Mouse (Mus musculus) embryo, embryonic 9.5 days (tissue): ENCODE measurements around the gene Mdm2.

ENCODE experiments used
- DNase-seq: peaks from one replicate; pipeline ENCODE4 v3.0.0-alpha.2; 2017; ENCODE audit errors: extremely low spot score

The Mdm2 gene

DNA sequence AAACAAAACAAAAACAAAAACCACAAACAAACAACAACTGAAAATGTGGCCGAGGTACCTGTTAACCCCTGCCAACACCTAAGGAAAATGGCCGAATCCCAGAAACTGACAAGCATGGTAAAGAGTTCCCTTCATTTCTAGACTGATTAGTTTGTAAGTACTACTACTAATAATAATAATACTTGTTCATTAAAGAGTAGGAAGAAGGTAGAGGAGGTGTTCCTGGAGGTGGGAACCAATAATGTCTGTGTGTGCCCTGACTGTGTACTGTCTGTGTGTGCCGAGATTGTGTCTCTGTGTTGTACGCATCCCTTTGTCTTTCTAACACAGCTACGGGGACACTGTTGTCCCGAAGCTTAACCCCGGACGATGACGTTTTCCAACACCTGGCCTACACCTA is 39.3 kb downstream of the Mdm2 start:
- DNase-seq = no peak

DNA sequence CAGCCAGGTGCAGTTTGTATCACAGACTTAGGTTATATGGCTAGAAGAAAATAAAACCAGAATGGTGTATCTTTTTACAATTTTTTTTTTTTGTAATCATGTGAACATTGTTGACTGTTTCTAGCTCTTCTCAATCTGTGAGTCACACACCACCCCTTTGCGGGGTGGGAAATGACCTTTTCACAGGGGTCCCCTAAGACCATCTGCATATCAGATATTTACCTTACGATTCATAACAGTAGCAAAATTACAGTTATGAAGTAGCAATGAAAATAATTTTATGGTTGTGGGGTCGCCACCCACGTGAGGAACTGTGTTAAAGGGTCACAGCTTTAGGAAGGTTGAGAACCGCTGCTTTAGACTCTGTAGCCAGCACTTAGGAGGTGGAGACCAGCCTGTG is 39.8 kb downstream of the Mdm2 start:
- no peak for DNase-seq

DNA sequence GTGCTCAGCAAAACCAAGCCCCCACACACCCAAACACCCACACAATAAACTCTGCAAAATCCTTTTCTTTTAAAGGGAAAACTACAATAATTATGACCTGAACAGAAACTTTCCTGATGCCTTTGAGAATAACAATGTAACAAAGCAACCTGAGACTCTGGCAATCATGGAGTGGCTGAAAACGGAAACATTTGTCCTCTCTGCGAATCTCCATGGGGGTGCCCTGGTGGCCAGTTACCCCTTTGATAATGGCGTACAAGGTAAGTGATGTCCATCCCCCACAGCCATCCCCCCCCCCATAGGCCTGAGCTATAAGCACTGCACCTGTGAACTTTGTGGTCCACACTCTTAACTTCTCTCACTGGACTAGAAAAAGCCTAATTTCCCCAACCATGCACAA is 40.5 kb downstream of the Mdm2 start:
- DNase-seq = no peak

DNA sequence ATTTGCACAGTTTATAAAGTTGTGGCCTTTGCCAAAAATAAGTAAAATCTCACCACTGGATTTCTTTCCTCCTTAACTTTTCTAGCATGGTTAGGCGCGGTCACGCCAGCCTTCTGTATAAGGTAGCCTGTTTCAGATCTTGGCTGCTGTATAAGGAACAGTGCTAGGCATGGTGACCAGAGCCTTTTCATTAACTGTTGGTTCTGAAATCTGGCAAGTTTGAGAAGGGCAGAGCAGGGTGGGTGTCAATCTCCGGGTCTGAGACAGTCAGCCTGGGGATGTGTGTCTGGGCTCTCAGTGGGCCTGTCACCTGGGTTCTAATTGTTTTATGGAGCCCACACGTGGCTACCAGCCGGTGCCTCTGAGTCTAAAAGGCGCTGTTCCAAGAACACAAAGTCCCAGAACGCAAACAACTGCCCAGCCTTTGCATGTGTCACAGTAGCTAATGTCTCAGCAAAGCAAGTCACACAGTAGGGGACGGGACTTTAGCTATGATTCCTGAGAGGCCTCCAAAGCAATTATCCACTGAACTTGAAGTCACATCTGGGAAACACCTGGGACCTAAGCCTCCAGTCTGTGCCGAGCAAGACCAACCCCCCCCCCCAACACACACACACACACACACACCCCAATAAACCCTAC is 41.0 kb downstream of the Mdm2 start:
- DNase-seq = no peak

DNA sequence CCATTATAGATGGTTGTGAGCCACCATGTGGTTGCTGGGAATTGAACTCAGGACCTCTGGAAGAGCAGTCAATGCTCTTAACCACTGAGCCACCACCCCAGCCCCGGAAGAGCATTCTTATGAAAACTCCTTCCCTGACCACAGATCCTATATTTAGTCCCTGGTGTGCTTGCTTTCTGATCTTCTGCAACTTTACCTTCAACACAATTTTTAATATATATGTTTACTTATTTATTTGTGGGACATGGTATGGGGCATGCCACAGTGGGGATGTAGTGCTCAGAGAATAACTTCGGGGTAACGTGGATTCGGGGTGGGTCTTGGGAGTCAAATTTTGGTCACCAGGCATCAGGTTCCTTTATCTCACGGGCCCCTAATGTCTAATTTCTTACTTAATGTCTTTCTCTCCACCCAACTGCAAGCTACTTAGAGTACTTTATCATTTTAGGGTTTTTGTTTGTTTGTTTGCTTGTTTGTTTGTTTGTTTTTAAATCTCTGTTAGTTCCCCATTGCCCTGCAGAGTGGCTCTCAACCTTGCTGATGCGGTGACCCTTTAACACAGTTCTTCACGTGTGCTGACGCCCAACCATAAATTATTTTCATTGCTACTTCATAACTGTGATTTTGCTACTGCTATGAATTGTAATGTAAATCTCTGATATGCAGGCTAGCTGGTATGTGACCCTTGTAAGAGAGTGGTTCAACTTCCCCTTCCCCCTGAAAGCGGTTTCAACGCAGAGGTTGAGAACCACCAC is 41.8 kb downstream of the Mdm2 start:
- no peak for DNase-seq

DNA sequence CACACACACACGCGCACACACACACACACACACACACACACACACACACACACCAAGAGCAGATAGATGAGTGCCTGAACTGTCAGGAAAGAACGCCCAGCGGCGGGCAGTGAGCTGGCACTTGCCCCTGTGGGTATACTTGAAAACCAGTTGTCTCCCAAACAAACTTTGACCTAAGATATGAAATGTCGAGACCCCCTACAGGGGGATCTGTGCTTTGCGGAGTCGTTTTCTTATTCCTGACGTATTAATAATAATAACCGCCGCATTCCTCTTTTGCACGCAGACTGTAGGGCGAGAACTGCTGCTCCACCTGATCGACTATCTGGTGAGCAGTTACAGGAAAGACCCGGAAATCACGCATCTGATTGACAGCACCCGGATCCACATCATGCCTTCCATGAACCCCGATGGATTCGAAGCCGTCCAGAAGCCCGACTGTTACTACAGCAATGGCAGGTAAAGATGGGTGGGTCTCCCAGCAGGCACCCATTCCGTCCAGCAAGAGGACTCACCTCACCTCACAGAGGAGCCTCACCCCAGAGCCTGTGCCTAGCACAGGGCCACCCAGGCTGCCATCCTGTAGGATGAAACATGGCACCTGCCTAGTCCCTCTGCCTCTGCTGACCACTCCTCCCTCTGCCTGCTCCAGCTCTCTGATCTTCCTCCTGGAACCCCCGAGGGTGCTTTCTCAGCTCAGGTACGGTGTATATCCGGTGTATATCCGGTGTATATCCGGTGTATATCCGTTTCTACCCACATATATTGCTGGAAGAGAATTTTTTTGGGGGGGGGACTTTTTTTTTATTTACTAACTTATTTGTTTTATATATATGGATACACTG is 42.7 kb downstream of the Mdm2 start:
- DNase-seq = no peak

DNA sequence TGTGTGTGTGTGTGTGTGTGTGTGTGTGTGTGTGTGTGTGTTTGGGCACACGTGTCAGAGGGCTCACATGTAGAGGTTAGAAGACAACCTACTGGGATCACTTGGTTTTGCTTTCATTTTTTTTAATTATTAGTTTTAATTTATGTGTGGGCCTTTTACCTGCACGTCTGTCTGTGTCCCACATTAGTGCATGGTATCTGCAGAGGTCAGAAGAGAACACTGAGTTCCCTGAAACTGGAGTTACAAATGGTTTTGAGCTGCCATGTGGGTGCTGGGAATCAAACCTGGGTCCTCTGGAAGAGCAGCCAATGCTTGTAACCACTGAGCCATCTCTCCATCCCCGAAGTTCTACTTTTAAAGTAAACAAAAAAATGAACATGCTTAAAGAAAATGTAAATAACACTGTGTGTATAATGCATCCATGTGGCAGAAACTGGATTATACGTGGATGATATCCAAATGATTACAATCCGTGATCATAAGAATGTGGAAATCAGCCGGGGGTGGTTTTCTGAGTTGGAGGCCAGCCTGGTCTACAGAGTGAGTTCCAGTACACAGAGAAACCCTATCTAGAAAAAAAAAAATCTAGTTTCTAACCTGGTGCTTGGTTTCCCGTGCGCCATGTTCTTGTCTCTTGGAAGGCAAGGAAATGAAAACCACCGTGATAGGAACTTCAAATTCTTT is 43.5 kb downstream of the Mdm2 start:
- DNase-seq = no peak

DNA sequence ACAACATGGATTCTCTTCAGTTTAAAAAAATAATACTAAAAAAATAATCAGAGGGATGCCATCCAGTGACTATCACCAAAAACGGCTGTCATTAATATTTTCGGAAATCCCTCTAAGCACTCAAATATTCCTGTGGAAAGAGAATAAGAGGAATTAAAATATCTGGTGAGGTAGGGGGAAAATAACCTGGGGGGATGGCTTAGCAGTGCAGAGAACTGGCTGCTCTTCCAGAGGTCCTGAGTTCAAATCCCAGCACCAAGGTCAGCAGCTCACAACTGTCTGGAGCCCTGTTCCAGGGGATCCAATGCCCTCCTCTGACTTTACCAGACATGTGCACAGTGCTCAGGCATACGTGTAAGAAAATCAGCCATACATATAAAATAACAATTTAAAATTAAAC is 44.2 kb downstream of the Mdm2 start:
- no peak for DNase-seq

DNA sequence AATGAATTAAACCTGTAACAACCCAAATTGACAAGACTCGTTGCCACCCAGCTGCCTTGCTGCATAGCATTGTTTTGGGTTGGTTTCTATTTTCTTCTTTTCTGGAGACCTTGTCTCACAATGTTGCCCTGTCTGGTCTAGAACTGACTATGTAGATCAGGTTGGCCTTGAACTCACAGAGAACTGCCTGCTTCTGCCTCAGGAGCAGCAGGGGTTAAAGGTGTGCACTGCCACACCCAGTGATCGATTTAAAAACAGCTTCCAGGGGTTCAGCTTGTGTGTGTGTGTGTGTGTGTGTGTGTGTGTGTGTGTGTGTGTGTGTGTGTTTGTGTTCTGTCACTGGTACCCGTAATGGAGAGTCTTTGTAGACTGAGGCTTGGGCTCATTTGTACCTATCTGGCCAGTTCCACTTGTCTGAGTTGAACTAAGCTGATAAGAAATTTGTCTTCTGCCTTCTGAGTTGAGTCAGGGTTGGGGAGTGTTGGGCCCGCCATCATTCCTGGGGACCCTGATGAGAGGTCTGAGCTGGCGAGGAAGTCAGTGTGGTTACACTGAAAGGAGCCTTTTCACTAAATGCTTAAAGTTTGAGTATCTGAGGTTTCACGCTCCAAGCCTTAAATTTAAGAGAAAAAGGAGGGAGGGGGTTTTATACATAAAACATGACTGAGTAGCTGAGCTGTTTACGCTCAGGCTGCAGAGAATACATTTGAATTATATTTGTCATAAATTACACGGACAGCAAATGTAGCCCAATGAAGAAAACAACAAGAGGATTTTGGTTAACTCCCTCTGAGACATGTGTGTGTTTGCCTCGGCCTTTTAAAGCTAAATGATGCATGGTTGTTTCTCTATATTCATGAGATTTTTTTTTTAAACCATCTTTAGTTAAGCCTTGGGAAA is 44.9 kb downstream of the Mdm2 start:
- DNase-seq = no peak

DNA sequence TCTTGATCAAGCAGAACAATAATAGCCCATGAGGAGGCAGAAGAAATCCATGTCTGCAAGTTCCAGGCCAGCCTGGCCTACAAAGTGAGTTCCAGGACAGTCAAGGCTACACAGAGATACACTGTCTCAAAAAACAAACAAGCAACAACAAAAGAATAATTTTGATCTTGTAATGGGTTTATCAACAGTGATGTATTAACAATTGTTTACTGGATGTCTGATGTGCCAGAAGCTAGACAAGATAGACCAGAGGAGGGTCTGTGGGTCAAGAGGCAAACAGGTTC is 45.7 kb downstream of the Mdm2 start:
- DNase-seq = no peak

DNA sequence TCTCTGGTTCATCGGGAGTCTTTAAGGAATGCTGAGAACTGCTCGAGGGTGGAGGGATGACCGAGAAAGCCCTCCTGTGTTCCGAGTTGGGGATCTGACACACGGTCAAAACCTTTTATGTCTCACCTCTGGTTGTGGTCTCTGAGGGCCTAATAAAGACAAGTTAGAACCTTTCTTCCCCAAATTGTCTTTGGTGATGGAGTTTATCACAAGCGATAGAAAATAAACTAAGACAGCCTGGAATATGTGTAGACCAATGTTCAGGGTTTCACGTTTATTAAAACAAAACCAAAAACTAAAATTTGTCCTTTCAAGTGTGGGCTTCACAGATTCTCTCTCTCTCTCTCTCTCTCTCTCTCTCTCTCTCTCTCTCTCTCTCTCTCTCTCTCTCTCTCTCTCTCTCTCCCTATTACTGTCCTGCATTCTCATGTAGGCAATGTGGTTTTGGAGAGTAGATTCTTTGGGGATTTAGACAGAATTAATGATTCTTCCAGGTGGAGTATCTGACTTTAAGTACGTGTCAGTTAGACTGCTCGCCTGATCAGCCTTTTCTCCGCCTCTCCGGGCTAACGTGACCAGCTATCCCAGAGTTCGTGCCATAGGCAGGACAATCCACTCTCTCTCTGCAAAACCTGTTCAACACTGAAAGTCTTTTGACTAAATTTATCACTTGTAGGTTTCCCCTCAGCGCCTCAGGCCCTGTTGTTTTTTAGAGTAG is 46.2 kb downstream of the Mdm2 start:
- no peak for DNase-seq

DNA sequence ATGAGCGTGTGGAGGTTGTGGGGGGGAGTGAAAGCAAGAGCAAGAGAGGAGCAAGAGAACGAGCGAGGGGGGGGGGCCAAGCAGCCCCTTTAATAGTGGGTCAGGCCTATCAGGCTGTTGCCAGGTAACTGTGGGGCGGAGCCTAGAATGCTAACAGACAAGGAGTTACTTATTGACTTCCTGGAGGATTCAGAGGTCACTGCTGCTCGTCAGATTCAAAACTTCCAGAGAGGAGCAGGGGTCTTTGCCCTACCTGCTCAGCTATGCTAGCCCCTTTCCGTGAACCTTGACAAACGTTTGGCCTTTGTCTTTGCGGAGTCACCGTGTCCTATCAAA is 46.7 kb downstream of the Mdm2 start:
- DNase-seq = peak; percentile 44

DNA sequence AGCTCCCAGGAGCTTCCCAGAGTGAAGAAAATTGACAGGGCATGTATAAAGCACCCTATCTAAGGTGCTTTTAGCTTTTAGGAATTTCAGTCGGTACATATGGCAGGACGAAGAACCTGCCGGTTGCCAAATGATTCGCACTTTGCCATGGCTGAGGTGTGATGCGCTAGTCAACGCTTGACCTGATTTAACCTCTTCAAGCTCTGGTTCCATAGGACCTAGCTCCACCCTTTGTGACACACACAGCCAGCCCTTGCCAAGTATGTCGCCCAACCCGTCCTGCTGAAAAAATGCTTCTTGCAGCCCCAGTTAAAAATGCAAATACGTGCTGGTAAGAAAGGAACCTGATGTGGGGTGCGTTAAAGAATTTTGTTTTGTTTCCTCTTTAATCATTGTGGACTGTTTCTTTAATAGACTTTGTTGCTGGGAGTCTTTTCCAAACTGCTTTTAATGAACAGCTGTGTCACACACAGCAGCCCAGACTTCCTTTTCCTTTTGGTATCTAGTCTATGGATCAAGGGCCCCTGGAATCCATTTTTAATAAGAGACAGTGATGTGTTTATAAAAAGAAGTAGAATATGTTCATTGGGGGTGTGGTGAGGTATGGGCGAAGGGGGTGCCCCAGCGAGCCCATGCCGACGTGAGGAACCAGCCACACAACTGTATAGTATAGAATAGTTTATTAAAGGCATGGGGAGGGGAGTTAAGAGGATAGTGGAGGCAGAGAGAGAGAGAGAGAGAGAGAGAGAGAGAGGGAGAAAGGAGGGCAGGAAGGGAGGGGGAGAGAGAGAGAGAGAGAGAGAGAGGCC is 47.3 kb downstream of the Mdm2 start:
- DNase-seq = no peak

DNA sequence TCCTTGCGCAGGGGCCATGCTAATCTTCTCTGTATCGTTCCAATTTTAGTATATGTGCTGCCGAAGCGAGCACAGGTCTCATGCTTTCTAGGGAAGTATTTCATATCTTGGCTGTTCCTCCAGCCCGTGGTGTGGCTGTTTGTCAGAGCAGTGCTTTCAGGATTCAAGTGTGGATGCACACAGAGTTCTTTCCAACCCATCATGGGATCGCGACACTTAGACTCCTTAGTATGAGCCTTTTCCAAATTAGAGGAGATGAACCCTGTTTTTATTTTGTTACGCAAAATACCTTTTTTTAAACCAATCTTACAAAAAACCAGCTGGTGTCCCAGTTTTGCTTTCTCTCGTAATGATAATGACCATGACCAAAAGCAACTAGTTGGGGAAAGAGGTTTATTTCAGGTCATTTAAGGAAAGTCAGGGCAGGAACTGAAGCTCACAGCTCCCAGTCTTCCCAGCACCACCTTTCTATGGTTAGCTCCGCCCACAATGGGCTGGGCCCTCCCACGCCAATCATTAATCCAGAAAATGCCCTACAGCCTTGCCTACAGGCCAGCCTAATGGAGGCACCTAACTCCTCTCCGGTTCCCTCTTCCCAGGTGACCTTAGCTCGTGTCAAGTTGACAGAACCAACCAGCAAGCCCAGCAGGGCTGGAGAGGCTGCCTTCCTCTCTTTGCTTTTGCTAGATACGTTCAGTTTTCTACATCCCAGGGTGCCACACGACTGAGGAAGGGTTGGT is 48.1 kb downstream of the Mdm2 start:
- no peak for DNase-seq

DNA sequence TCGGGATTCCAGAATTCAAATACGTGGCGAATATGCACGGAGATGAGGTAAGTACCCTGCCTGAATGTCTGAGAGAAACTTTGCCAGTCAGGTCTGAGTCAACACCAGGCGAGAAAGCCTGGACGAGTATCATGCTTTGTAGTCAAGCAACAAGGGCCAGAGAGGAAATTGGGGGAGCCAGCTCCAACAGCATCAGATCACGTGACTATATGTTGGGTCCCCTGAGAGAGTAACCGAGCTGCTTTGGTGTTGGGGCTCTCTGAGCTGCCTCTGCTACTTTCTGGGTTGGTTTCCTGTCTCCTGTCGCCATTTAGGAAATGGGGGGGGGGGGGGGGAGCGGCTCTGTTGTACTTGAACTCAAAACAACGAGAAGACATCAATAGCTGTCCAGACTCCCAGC is 50.7 kb downstream of the Mdm2 start:
- DNase-seq = no peak

DNA sequence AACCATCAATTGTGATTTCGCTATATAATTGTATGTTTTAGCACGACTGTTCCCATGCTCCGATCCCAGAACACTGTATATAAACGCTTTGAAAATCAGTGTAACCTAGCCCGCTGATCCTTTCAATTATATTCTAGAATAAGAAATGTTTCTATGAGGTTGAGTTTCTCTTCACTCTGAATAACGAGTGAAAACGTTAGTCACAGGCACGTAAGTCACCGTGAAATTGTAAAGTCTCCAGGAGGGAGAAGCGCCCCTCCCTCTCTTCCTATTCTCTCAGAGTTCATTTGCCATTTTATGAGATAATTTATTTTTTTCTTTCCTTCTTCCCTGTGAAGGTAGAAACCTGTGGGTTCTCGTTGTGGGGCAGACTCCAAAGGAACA is 51.1 kb downstream of the Mdm2 start:
- no peak for DNase-seq

DNA sequence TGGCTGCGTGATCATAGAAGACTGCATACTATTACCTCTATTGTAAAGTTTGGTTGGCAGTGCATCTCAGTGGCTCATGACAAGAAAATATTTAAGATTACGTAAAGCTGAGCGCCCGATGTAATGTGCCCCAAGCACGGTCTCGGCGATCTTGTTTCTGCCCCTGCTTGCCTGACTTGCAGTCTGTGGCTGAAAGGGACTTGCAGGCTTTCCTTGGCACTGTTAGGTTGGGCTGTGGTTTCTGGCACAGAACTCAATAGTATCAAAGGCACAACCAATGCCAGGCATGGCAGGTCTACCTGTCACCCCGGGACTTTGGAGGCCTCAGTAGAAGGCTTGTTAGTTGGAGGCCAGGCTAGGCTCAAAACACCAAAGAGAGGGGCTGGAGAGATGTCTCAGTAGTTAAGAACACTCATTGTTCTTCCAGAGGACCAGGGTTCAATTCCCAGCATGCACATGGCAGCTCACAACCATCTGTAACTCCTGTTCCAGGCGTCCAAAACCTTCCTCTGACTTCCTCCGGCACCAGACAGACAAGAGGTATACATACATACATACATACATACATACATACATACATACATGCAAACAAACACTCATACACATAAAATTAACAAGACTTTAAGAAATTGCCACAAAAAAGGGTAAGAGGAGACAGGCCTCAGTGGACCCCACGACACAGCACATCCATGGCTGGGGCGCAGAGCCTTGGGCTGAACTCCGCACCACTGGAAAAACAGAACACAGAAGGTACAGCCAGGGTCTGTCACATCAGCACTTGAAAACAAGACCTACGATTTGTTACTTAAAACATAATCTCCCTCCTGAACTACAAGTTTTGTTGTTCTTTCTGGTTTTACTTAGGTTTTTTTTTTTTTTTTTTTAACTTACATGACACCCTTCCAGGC is 51.8 kb downstream of the Mdm2 start:
- DNase-seq = no peak

DNA sequence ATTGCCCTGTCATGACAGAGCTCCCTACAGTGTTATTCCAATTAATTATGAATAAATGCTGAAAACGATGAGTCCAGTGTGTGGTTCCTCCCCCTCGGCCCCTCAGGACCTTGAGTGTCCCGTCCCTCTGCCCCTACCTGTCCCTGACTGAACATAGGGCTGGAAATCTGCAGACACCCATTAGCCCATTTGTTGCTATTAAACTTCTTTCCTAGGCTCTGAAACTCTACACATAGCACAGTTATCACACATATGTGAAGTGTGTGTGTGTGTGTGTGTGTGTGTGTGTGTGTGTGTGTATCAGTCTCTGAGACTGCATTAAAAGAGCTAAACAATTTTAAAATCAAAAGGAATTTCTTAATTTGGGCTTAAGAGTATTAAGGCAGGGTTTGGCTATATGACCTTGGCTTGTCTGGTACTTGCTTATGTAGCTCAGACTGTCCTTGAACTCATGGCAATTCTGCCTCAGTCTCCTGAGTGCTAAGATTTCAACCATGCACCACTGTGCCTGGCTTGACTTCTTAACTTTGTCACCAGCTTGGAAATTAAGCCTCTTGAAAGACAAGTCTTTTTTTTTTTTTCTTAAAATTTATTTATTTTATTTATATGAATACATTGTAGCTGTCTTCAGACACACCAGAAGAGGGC is 52.8 kb downstream of the Mdm2 start:
- DNase-seq = no peak
